Mouse (Mus musculus) kidney, postnatal 4 days (tissue): ENCODE results near the gene Trim28.

Source experiments
- DNase-seq, 2 experiments: peaks; one replicate each; pipeline ENCODE4 v3.0.0; 2021; ENCODE audit warnings: mixed read lengths in 2 of 2

Trim28 gene

GRCm38 (mm10) chr7:12998851-12999250, at the start of gene Trim28:
TSS of gene Trim28 (plus strand) at chr7:12999114.
- no peak for DNase-seq

DNA sequence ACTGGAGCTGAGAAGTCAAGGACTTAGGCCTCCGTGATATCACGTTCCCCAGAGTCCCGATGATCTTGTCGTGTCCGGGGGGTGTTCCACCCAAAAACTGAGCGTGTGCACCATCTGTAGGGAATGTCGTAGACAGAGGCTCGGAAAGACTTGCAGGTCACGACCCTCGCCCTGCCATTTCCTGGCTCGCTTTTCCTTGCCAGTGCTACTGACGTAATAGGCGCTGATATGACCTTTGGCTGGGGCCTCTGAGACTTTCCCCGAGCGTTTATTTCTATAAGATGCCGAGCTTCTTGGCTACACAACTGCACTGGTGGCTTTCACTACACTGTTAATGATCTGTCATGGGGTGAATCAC, 49.1 kb upstream of the Trim28 start:
- DNase-seq, result no peak

GRCm38 (mm10) chr7:12954896-12955295, 44.0 kb upstream of the Trim28 start:
- no peak for DNase-seq

- no peak for DNase-seq
Observed at GRCm38 (mm10) chr7:12957511-12957910, 41.4 kb upstream of the Trim28 start.

DNA sequence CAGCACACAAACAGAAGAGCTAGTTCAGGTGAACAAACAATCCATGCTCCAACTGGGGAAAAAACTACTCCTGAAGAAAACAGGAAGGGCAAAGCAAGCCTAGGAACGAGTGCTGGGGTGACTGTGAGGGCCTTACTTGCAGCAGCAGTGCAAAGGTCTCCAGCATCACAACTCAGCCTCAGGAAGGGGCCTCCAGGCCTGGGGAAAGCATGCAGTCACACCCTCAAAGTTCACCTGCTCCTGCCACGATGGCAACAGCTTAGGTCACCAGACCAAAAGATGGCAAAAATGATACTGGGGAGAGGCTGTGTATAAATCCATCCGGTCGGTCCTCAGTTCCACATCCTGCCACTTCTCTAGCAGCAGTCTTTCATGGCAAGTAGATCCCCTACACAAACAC, 40.0 kb upstream of the Trim28 start:
- no peak for DNase-seq

DNA sequence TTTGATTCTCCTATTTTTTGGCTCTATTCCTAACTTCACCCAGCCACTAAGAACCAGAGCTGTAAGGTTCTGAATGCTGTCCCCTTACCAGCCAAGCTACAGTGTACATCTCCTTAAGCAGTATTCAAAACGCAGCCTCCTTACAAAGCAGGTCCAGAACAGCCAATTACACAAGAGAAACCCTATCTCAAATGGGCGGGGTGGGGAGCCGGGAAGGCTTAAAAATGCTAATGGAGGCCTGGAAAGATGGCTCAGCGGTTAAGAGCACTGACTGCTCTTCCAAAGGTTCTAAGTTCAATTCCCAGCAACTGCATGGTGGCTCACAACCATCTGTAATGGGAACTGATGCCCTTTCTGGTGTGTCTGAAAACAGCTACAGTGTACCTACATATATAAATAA, 39.2 kb upstream of the Trim28 start:
- DNase-seq, result no peak

DNA sequence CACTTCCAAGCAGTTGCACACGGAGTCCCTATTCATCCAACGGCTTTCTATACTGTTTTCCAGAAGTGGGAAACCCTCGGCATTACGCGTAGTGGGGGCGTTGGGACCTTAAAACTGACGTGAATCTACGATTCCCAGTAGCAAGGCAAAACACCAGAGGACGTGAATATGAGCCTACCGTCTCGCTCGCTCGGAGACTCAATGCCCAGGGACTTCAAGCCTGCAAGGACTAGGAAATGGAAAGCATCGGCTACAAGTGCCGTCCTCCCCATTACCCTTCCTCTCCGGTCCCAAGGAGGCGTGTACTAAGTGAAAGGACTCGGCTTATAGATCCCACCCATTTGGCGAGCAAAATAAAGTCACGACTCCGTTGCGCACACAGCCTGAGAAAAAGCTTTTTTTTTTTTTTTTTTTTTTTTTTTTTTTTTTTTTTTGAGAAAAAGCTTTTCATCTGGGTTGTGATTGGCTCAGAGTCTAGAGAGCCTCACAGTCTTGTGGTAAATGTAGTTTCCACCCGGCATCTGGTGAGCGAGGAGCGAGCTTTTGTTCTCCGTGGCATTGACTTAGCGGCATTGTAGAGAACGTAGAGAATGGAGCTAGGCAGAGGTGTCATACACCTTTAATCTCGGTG, 37.3 kb upstream of the Trim28 start:
- DNase-seq, result peak; percentile 48 to 68

DNA sequence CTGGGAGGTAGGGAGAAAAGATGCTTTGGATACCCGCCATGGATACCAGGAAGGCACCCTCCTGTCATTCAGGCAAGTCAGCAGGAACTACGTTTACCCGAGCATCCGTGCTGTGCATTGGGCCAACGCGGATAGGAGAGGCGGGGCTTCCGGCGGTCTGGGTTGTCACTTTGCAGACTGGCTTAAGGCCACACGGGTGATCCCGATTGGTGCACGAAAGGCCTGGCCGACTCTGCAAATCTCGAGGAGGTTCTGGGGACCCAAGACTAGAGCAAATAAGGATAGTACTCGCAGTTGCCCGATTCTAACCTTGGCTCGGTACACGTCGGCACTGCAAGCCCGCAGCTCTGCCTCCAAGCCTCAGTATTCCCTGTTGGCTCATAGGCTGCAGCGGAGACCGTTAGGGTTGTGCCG, 33.2 kb upstream of the Trim28 start, which contains the start of gene Zfp324:
TSS of gene Zfp324 (plus strand) at position 161 of the 414 bp plus-strand sequence.
- DNase-seq, result peak; percentile 90 to 94

DNA sequence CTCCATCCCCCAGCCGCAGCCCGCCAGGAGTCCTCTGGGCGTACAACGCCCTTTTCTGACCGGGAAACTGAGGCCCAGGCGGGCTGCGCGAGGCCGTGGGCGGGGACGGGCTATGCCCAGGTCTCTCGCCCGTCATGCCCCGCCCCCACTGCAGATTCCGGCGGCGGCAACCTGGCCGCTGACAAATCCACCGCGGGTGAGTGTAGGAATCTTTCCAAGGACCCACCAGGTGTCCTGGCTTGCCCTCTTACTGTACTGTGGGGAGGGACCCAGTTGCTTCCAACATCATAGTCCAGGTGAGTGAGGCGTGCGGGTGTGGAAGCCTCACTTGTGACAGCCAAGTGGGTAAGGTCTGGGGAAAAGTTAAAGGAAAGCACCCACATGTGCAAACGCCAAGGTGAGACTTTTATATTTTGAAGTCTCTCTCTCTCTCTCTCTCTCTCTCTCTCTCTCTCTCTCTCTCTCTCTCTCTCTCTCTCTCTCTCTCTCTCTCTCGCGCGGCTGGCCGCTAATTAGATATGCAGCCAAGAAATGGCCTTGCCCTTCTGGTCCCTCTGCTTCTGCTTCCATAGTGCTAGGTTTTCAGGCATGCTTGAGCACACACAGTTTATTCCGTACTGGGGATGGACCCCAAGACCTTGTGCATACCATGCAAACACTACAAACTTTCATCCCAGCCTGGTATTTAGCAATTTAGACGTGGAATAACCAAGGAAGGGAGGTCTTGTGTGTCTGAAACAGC, 32.6 kb upstream of the Trim28 start:
- DNase-seq, result peak; percentile 76 to 83

DNA sequence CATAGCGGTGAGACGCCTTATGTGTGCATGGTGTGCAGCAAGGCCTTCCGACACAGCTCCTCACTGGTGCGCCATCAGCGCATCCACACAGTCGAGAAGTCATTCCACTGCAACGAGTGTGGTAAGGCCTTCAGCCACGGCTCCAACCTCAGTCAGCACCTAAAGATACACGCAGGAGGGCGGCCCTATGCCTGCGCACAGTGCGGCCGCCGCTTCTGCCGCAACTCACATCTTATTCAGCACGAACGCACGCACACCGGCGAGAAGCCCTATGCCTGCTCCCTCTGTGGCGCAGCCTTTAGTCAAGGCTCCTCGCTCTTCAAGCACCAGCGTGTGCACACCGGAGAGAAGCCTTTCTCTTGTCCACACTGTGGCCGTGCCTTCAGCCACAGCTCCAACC, 28.0 kb upstream of the Trim28 start:
- no peak for DNase-seq

- peak; percentile 98 to 99 for DNase-seq
Observed at GRCm38 (mm10) chr7:12977682-12978389, 21.1 kb upstream of the Trim28 start, which contains the start of gene Zfp446. TSS of gene Zfp446 (plus strand) at chr7:12977848.

- DNase-seq, result no peak
Observed at GRCm38 (mm10) chr7:12978931-12979722, 19.8 kb upstream of the Trim28 start.

DNA sequence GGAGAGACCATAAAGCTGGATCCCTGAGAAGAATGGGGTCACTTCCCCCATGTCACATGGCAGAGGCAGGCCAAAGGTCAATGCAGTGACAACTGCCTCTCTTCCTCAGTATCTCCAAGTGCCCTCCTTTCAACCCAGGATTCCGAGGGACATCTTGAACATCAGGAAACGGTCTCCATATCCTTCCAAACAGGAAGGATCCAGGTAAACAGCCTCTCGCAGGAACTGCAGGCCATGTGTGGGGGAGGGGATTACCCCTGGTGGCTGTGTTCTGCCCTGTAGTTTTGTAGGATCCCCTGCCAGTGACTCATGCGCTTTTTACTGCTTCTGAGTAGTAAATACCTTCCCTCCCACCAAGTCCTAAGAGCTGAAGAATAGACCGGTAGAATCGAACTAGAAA, 19.1 kb upstream of the Trim28 start:
- DNase-seq, result no peak

DNA sequence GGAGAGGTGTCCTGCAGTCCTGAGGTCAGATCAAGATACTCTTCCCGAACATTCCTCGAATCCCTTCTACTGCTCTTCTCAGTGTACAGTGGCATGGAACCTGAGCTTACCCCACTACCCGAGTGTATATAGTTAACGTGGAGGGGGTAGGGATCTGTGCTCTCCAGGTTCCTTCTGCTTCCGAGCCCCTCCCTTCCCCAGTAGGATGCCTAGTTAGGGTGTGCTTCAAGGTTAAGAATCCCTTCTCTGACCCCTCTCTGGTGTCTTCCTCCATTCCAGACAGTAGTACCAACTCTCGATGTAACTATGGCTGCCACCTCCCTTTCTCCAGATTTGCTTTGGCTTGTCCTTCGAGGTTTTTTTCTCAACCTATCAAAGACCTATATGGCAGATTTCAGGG, 18.6 kb upstream of the Trim28 start:
- no peak for DNase-seq

GRCm38 (mm10) chr7:12985724-12986123, 13.2 kb upstream of the Trim28 start:
- DNase-seq, result no peak

DNA sequence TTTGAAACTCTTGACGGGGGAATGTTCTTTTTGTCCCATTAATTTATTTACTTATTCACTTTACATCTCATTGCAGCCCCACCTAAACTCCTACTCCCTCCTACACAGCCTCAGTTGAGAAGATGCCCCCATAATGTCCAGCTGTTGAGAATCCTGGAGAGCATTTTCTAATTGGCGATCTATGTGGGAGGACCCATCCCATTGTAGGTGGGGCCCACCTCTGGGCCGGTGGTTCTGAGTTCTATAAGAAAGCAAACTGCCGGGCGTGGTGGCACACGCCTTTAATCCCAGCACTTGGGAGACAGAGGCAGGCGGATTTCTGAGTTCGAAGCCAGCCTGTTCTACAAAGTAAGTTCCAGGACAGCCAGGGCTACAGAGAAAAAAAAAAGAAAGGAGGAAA, 12.0 kb upstream of the Trim28 start:
- DNase-seq, result no peak

- DNase-seq, result no peak
Observed at GRCm38 (mm10) chr7:12987409-12988189, 11.3 kb upstream of the Trim28 start.

DNA sequence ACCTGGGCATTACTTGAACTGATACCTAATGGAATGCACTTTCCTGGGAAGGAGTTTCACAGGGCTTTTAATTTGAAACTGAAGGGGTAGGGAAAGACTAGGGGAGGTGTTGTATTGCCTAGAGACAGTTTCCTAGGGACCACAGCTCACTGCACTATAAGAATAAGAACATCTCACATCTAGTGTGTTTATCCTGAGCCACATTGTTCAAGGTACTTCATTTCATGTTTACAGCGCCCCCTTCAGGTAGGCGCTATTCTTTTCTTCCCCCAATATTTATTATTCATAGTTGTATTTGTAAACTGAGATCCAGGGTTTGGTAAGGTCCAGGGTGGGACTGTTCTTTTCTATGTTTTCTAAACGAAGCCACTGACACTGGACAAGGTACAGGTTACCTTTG, 6.7 kb upstream of the Trim28 start:
- DNase-seq, result peak in 1 of 2 experiments; percentile 38

DNA sequence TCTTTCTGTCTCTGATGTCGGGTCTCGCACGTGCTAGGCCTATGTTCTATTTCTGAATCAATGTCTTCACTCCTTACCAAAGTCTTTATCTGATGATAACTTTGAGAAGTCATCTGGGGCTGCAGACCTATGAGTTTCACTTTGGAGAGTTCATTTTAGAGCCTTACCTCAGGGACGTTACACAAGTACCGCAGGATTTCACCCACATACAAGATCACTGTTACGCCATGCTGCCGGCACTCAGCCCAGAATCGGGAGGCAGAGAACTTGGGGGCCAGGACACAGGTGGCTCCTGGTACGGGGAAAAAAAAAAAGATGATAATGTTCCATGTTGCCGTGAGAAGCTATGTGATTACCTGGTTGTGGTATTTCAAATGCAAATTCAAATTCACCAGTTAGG, 5.8 kb upstream of the Trim28 start:
- no peak for DNase-seq

DNA sequence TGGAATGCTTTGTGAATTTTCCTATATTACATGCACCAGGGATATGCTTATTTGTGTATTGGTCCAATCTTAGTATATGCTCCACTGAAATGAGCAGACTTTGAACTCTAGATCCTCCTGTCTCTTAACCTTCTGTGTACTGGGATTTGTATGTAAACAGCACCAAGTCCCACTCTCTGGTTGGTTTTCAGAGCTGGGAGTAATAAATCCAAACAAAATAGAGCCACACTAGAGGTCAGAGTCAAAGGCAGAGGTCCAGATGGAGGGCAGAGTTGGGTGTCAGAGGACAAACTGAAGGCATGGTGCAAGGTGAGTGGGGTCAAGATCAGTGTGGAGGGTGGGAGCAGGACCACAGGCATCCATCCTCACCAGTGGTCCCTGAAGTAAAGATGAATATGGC, 3.1 kb upstream of the Trim28 start:
- DNase-seq, result no peak

GRCm38 (mm10) chr7:12997230-12997629, 1.7 kb upstream of the Trim28 start:
- no peak for DNase-seq

DNA sequence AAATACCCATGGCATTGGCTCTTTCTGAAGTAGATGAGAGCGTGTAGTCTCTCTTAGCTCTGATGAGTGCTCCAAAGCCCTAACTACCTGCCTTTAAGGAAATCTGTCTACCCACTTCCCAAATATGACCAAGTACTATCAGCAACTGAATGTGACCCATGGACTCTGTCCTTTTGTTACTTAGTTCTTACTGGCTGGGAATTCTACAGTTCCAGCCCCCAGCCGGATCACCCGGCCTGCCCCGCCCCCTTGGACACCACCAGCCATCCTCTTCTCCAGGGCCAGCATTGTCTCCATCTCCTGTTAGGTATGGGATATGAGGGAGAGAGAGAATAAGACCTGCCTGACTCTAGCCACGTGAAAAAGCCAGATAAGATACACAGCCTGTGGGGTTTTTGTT, 861 bp upstream of the Trim28 start, which contains the start of gene Slc27a5:
TSS of gene Slc27a5 (minus strand) at position 140 of the 400 bp plus-strand sequence.
- DNase-seq, result no peak
